Mouse (Mus musculus) Patski (cell line): Measurements from ENCODE around the gene Hoxa7. TPM values are rescaled to one million over a fixed set of nuclear protein-coding genes. Genes with fewer than 3 reads are reported as not detected.

Experiments used
- ATAC-seq: fragments of 100-300 bp; one replicate; pipeline ENCODE4 v1.8.0; 2021
- CTCF ChIA-PET: fragments of 350-600 bp; sonication (Branson Sonifier 250); formaldehyde crosslinking; loops from one replicate; lab custom pipeline; 2022; ENCODE audit warnings: inconsistent platforms; lab: Charles Lee
- POLR2A ChIA-PET: fragments of 350-600 bp; sonication (Branson Sonifier 250); formaldehyde crosslinking; loops from one replicate; lab custom pipeline; 2022; ENCODE audit warnings: antibody characterized with exemption, inconsistent platforms; lab: Charles Lee
- DNase-seq: peaks from one replicate; pipeline ENCODE4 v3.0.0-alpha.2; 2011; ENCODE audit warnings: low read depth, low spot score
- H3K27me3 ChIP-seq: fragments of 371-371 bp; one replicate; pipeline ENCODE4 v1.5.1; 2021
- CTCF ChIP-seq: fragments of 100-300 bp; IDR thresholded peaks from one replicate; pipeline ENCODE4 v1.5.1; 2021
- in situ Hi-C: fragments of 300-500 bp; cut with MboI; formaldehyde crosslinking; loops from 3 replicates; pipeline ENCODE4 v1.11.1; 2018; ENCODE audit warnings: low pct_unique_long_range_greater_than_20kb, mixed read lengths
- polyA plus RNA-seq: library from polyadenylated mRNA; unstranded; gene quantifications from one replicate; pipeline ENCODE4 v1.2.3, GENCODE M21; 2021

Hoxa7 gene
- polyA plus RNA-seq, 1 experiment from 2014 or later = 51.6 TPM

- ChIA-PET CTCF (interaction anchor here (1.0 to 1.4 kb wide), 2 partner anchors 18 to 336 kb away, joined by 3 to 4 read pairs; no protein-coding TSS in a partner anchor), POLR2A (no interaction called here)
- no peak for DNase-seq
- in situ Hi-C loops = no loop called here
- peaks cover 11% of the 10 kb centered on the region for H3K27me3 ChIP-seq
- no peak for ATAC-seq
- no peak for TF ChIP-seq CTCF
Measured at GRCm38 (mm10) chr6:52264106-52264790, 42.6 kb upstream of the Hoxa7 start.

GRCm38 (mm10) chr6:52263321-52263585 lies 41.6 kb upstream of the Hoxa7 start:
- no peak for DNase-seq
- ChIA-PET POLR2A (no interaction called here), CTCF (interaction anchor here (1.0 to 1.4 kb wide), 2 partner anchors 19 to 337 kb away, joined by 3 to 4 read pairs; no protein-coding TSS in a partner anchor)
- in situ Hi-C loops = no loop called here
- peaks cover 11% of the 10 kb centered on the region for H3K27me3 ChIP-seq
- TF ChIP-seq CTCF = no peak
- no peak for ATAC-seq

GRCm38 (mm10) chr6:52262463-52263320 lies 41.0 kb upstream of the Hoxa7 start:
- no peak for DNase-seq
- CTCF ChIA-PET = interaction anchor here (1.0 to 1.6 kb wide), 3 partner anchors 11 to 338 kb away, joined by 3 to 4 read pairs (median 4); no protein-coding TSS in a partner anchor

GRCm38 (mm10) chr6:52261751-52262462 lies 40.3 kb upstream of the Hoxa7 start:
- CTCF ChIA-PET = interaction anchor here (1.6 kb wide), 1 partner anchor 10 kb away, joined by 4 read pairs; no protein-coding TSS in a partner anchor
- in situ Hi-C loops = no loop called here
- no peak for TF ChIP-seq CTCF
- ATAC-seq = no peak
- POLR2A ChIA-PET = interaction anchor here (0.6 to 1.0 kb wide), 2 partner anchors 8 to 248 kb away, joined by 3 read pairs; no protein-coding TSS in a partner anchor
- DNase-seq = no peak
- H3K27me3 ChIP-seq = no peaks in the 10 kb centered on the region

More at GRCm38 (mm10) chr6:52262463-52263320, 41.0 kb upstream of the Hoxa7 start:
- peaks cover 6% of the 10 kb centered on the region for H3K27me3 ChIP-seq
- in situ Hi-C loops = no loop called here
- no peak for ATAC-seq
- POLR2A ChIA-PET = no interaction called here
- TF ChIP-seq CTCF = no peak

- ChIA-PET CTCF (interaction anchor here (1.6 to 2.7 kb wide), 2 partner anchors 9 to 341 kb away, joined by 4 to 19 read pairs; no protein-coding TSS in a partner anchor), POLR2A (interaction anchor here (0.6 to 2.1 kb wide), 5 partner anchors 9 to 457 kb away, joined by 3 to 10 read pairs (median 4); partner anchors contain the start of genes Hoxa10 and Hoxa11)
- no peaks in the 10 kb centered on the region for H3K27me3 ChIP-seq
- in situ Hi-C loops = no loop called here
- TF ChIP-seq CTCF = no peak
- DNase-seq = no peak
- ATAC-seq = peak; percentile 75
Measured at GRCm38 (mm10) chr6:52260654-52261575, 39.3 kb upstream of the Hoxa7 start, which contains the start of gene Hoxa13. TSS of gene Hoxa13 (minus strand) at chr6:52260880.

GRCm38 (mm10) chr6:52259811-52260261 lies 38.2 kb upstream of the Hoxa7 start:
- H3K27me3 ChIP-seq = no peaks in the 10 kb centered on the region
- DNase-seq = no peak
- in situ Hi-C loops = loop anchor here (5.0 kb wide), 2 partner anchors 577 to 657 kb away; no protein-coding TSS in a partner anchor
- no peak for ATAC-seq
- CTCF ChIA-PET = interaction anchor here (1.5 to 2.7 kb wide), 3 partner anchors 318 to 465 kb away, joined by 5 to 19 read pairs (median 7); no protein-coding TSS in a partner anchor
- POLR2A ChIA-PET = interaction anchor here (0.7 to 2.1 kb wide), 5 partner anchors 12 to 732 kb away, joined by 4 to 10 read pairs (median 5); partner anchors contain the start of genes Hoxa10 and Hoxa11
- no peak for TF ChIP-seq CTCF

GRCm38 (mm10) chr6:52259081-52259790 lies 37.6 kb upstream of the Hoxa7 start:
- ATAC-seq (no peak), DNase-seq (no peak)
- in situ Hi-C loops = loop anchor here (5.0 kb wide), 2 partner anchors 578 to 658 kb away; no protein-coding TSS in a partner anchor
- ChIA-PET CTCF (interaction anchor here (1.5 to 2.7 kb wide), 3 partner anchors 319 to 466 kb away, joined by 5 to 19 read pairs (median 7); no protein-coding TSS in a partner anchor), POLR2A (interaction anchor here (0.7 to 2.1 kb wide), 5 partner anchors 11 to 733 kb away, joined by 4 to 10 read pairs (median 5); partner anchors contain the start of genes Hoxa10 and Hoxa11)
- no peak for TF ChIP-seq CTCF
- H3K27me3 ChIP-seq = no peaks in the 10 kb centered on the region

GRCm38 (mm10) chr6:52256956-52257355 lies 35.3 kb upstream of the Hoxa7 start:
- DNase-seq (no peak), ATAC-seq (no peak)
- TF ChIP-seq CTCF = no peak
- ChIA-PET POLR2A (interaction anchor here (0.7 to 1.3 kb wide), 2 partner anchors 11 to 256 kb away, joined by 3 to 5 read pairs; partner anchors contain the start of gene Hoxa11), CTCF (interaction anchor here (0.7 to 2.7 kb wide), 27 partner anchors 10 to 713 kb away, joined by 3 to 27 read pairs (median 4); partner anchors contain the start of gene Hoxa11)
- in situ Hi-C loops = loop anchor here (5.0 kb wide), 2 partner anchors 580 to 660 kb away; no protein-coding TSS in a partner anchor
- no peaks in the 10 kb centered on the region for H3K27me3 ChIP-seq
